In the genomic region with DNA sequence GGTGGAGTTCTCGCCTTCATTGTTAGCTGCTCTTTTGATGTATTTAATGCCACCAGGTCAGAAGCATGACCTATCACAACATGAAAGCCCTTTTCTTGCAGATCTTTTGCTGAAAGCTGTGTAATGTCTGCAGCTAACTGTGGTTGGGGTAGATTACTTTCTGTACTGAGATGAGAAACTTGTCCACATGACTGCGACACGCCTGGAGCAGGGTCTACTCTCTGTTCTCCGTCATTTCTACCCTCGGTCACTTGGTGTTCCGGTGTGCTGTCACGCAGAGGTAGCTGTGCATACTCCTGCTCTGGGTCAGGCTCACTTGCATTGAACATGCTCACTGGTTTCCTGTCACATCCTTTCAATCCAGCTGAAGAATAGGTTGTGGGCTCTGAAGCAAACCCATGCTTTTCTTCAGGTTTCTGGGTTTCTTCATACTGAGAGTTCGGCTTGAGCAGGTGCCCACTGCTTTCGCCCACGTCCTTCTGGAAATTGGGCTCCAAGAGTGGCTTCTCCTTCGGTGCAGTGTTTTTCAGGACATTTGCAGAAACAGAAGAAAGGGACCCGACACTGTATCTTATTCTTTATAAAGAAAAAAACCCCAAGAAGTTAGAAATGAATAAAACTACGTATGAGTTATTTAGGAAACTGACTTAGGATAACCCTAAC, we compare ENCODE assay signal across 26 mouse cellular contexts.
"Had no signal": no experiment of that assay in that cellular context is flagged by ENCODE, and none has a peak within 500 bp of the region (broad histone marks: within the 10 kb centered on the region; RNA-seq: fewer than 3 reads in every experiment).

No protein-coding gene starts in this region.

- H3K9me3 ChIP-seq: heart, embryonic 13.5 days; heart, embryonic 15.5 days; hindbrain, embryonic 13.5 days; hindbrain, embryonic 15.5 days; kidney, embryonic 15.5 days; limb, embryonic 13.5 days; limb, embryonic 15.5 days; liver, embryonic 12.5 days had no signal

- H3K4me1 ChIP-seq: heart, embryonic 13.5 days; heart, embryonic 15.5 days; hindbrain, embryonic 13.5 days; hindbrain, embryonic 15.5 days; kidney, embryonic 15.5 days; limb, embryonic 13.5 days; limb, embryonic 15.5 days; liver, embryonic 12.5 days had no signal

- H3K27ac ChIP-seq: gastrocnemius, adult 2 months; heart, embryonic 13.5 days; heart, embryonic 15.5 days; hindbrain, embryonic 13.5 days; hindbrain, embryonic 15.5 days; hindbrain, postnatal 0 days; kidney, embryonic 15.5 days; kidney, postnatal 0 days; left cerebral cortex, adult 2 months; limb, embryonic 13.5 days; limb, embryonic 15.5 days; liver, embryonic 12.5 days had no signal

- H3K4me2 ChIP-seq: heart, embryonic 11.5 days; heart, embryonic 13.5 days; heart, embryonic 15.5 days; hindbrain, embryonic 13.5 days; hindbrain, embryonic 15.5 days; kidney, embryonic 15.5 days; limb, embryonic 13.5 days; limb, embryonic 15.5 days; liver, embryonic 12.5 days had no signal

- H3K4me3 ChIP-seq: gastrocnemius, adult 2 months; heart, embryonic 13.5 days; heart, embryonic 15.5 days; hindbrain, embryonic 13.5 days; hindbrain, embryonic 15.5 days; kidney, embryonic 15.5 days; left cerebral cortex, adult 2 months; limb, embryonic 13.5 days; limb, embryonic 15.5 days; liver, embryonic 12.5 days had no signal

- H3K9ac ChIP-seq: heart, embryonic 13.5 days; heart, embryonic 15.5 days; hindbrain, embryonic 13.5 days; hindbrain, embryonic 15.5 days; kidney, embryonic 15.5 days; limb, embryonic 13.5 days; limb, embryonic 15.5 days; liver, embryonic 12.5 days had no signal

- ATAC-seq: hindbrain, postnatal 0 days; intestine, embryonic 16.5 days; liver, embryonic 12.5 days had no signal

- H3K27me3 ChIP-seq: heart, embryonic 13.5 days; heart, embryonic 15.5 days; hindbrain, embryonic 13.5 days; hindbrain, embryonic 15.5 days; kidney, embryonic 15.5 days; limb, embryonic 13.5 days; limb, embryonic 15.5 days; liver, embryonic 12.5 days had no signal

- DNase-seq: gastrocnemius, adult 2 months; gastrocnemius, postnatal 10 days; gastrocnemius, postnatal 25 days; heart, adult 18-20 months; heart, postnatal 14 days; heart, postnatal 36 days; kidney, adult 11 months; kidney, adult 2 months; kidney, adult 9 months; kidney, postnatal 14 days; kidney, postnatal 36 days; layer of hippocampus, postnatal 36 days; left cerebral cortex, postnatal 4 days had no signal
